Mouse (Mus musculus) B cell, adult (primary cell): ENCODE data around the gene Prl7a2. TPM values are rescaled to one million over a fixed set of nuclear protein-coding genes. Genes with fewer than 3 reads are reported as not detected.

ENCODE experiments used
- total RNA-seq: library from RNA; stranded (reverse); gene quantifications from 4 replicates; pipeline ENCODE4 v1.2.4, GENCODE M21; 2023; ENCODE audit not compliant: inconsistent age

Gene Prl7a2
- not detected in 4 replicates for total RNA-seq

DNA sequence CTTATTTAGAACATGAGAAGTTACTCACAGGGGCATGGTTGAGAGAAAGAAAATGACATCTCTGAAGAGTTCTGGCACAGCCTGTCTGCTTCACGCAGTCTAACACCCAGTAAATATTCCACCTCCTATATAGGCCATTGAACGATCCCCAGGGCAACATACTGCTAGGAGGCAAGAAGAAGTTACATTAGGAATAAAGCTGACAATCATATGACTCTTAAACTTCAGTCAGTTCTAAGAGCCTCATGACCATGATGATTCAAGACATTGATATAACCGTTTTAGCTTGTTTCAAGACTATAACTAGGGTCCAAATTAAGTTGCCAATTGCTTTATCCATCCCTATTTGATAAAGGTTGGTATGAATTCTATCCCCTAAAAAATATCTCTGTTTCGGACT lies at the start of gene Prl7a2:
Gene Prl7a2 (minus strand): TSS at position 101 of the 400 bp plus-strand sequence.

DNA sequence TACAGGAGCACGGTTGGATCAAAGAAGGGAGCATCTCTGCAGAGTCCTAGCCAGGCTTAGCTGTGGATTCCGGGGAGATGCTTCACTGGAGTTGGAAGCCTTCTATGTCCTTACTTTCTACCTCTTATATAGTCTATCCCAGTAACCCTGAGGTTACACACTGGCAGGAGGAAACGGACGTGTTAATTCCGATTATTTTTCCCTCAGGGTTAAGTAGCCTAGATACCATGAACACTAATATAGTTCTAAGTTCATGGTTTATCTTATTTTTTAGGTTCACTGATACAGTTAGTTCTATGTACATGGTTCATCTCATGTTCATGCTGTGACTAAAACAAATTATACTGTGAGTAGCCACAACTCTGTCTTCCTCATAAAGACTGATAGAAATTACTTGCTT lies 48.8 kb upstream of the Prl7a2 start, which contains the start of gene Prl7d1:
Gene Prl7d1 (minus strand): TSS at position 101 of the 400 bp plus-strand sequence.

DNA sequence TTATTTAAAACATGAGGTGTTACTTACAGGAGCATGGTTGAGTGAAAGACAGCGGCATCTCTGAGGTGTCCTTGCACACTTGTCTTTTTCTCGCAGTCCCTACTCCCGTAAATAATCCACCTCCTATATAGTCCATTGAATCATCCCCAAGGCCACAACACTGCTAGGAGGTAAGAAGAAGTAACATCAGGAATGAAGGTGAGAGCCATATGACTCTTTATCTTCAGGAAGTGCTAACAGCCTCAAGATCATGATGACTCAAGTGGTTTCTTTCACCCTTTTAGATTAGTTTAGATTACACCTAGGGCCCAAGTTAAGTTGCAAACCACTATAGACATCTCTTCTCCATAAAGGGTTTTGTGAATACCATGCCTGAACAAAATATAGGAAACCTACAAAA lies 25.4 kb downstream of the Prl7a2 start, which contains the start of gene Prl7a1:
Gene Prl7a1 (minus strand): TSS at position 101 of the 400 bp plus-strand sequence.

DNA sequence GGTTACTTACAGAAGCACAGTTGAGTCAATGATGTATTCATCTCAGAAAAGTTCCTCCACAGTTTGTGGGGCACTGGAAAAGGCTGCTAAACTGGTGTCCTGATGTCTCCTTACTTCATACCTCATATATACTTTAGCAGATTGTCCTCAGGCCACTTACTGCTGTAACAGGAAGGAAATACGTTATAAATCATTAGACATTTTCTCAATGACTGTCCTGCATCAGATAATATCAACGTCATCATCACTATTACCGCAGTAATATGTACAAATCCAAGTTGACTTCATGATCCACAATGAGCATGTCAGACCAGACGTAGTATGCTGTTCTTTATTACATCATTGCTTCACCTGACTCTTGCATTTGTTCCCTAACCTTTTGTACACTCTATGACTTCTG lies 57.4 kb downstream of the Prl7a2 start, which contains the start of gene Prl7b1:
Gene Prl7b1 (minus strand): TSS at position 101 of the 400 bp plus-strand sequence.

Other genes starting within 250 kb of the Prl7a2 start
- gene Prl8a6, start 229.3 kb downstream of the Prl7a2 start, total RNA-seq, result not detected in 4 replicates
- gene Prl8a8, start 154.8 kb downstream of the Prl7a2 start, total RNA-seq, result not detected in 4 replicates
- gene Prl8a9, start 103.4 kb downstream of the Prl7a2 start, total RNA-seq, result not detected in 4 replicates
- gene Prl8a1, start 85.9 kb downstream of the Prl7a2 start, total RNA-seq, result not detected in 4 replicates
- gene Prl7b1, start 57.5 kb downstream of the Prl7a2 start, total RNA-seq, result not detected in 4 replicates
- not detected in 4 replicates for gene Prl7a1, start 25.5 kb downstream of the Prl7a2 start, total RNA-seq
- not detected in 4 replicates for gene Prl7d1, start 48.7 kb upstream of the Prl7a2 start, total RNA-seq
- not detected in 4 replicates for gene Prl7c1, start 112.8 kb upstream of the Prl7a2 start, total RNA-seq
- not detected in 4 replicates for gene Prl2a1, start 133.6 kb upstream of the Prl7a2 start, total RNA-seq
- not detected in 4 replicates for gene Prl2c1, start 181.3 kb upstream of the Prl7a2 start, total RNA-seq